Mouse (Mus musculus): ENCODE data around the gene Mybl2. TPM values are rescaled to one million over a fixed set of nuclear protein-coding genes. Genes with fewer than 3 reads are reported as not detected.

Mybl2 gene
- polyA plus RNA-seq, 1 experiment from 2014 or later, result 16.0 TPM

GRCm38 (mm10) chr2:163061203-163062118 is 7.0 kb downstream of the Mybl2 start:
- WGBS, result 82% methylated on average over 8 of the region's 8 CpGs
- H3K27me3 ChIP-seq (replicated peaks; ENCODE audit: control insufficient read depth, insufficient read depth, low read length), result no peaks in the 10 kb centered on the region
- no peak overlapping the region for H3K4me3 ChIP-seq (ENCODE audit: low read depth, low read length)
- no peak for ATAC-seq (ENCODE audit: low read depth)
- H3K4me2 ChIP-seq (ENCODE audit: low read depth, low read length), result no peak overlapping the region
- H3K27ac ChIP-seq (replicated peaks; ENCODE audit: low read depth, low read length), result no peak overlapping the region
- H3K4me1 ChIP-seq (ENCODE audit: control insufficient read depth, insufficient read depth, low read length), result no peaks in the 10 kb centered on the region
- no peak for DNase-seq (ENCODE audit: low spot score)
- peaks cover 17% of the 10 kb centered on the region for H3K36me3 ChIP-seq (ENCODE audit: control insufficient read depth, insufficient read depth, low read length)
- no peak overlapping the region for H3K9ac ChIP-seq (ENCODE audit: low read depth, low read length)
- H3K9me3 ChIP-seq (ENCODE audit: control insufficient read depth, low read length), result no peaks in the 10 kb centered on the region

- Histone ChIP-seq H3K36me3 (ENCODE audit: control insufficient read depth, insufficient read depth, low read length) (peaks cover 18% of the 10 kb centered on the region), H3K27me3 (replicated peaks; ENCODE audit: control insufficient read depth, insufficient read depth, low read length) (no peaks in the 10 kb centered on the region), H3K4me1 (ENCODE audit: control insufficient read depth, insufficient read depth, low read length) (no peaks in the 10 kb centered on the region), H3K9me3 (ENCODE audit: control insufficient read depth, low read length) (no peaks in the 10 kb centered on the region), H3K4me2 (ENCODE audit: low read depth, low read length) (no peak overlapping the region), H3K4me3 (ENCODE audit: low read depth, low read length) (no peak overlapping the region), H3K27ac (replicated peaks; ENCODE audit: low read depth, low read length) (no peak overlapping the region), H3K9ac (ENCODE audit: low read depth, low read length) (no peak overlapping the region)
- no peak for DNase-seq (ENCODE audit: low spot score)
- no peak for ATAC-seq (ENCODE audit: low read depth)
- 78% methylated on average over 6 of the region's 6 CpGs for WGBS
Observed at GRCm38 (mm10) chr2:163062119-163062508, 7.6 kb downstream of the Mybl2 start.

- 93% methylated on average over 6 of the region's 6 CpGs for whole genome bisulfite sequencing
- H3K4me3 ChIP-seq (ENCODE audit: low read depth, low read length), result no peak overlapping the region
- no peak for DNase-seq (ENCODE audit: low spot score)
- H3K27me3 ChIP-seq (replicated peaks; ENCODE audit: control insufficient read depth, insufficient read depth, low read length), result no peaks in the 10 kb centered on the region
- H3K4me1 ChIP-seq (ENCODE audit: control insufficient read depth, insufficient read depth, low read length), result no peaks in the 10 kb centered on the region
- ATAC-seq (ENCODE audit: low read depth), result no peak
- H3K36me3 ChIP-seq (ENCODE audit: control insufficient read depth, insufficient read depth, low read length), result peaks cover 31% of the 10 kb centered on the region
- H3K27ac ChIP-seq (replicated peaks; ENCODE audit: low read depth, low read length), result no peak overlapping the region
- no peaks in the 10 kb centered on the region for H3K9me3 ChIP-seq (ENCODE audit: control insufficient read depth, low read length)
- H3K9ac ChIP-seq (ENCODE audit: low read depth, low read length), result no peak overlapping the region
- H3K4me2 ChIP-seq (ENCODE audit: low read depth, low read length), result no peak overlapping the region
Observed at GRCm38 (mm10) chr2:163066326-163066725, 11.8 kb downstream of the Mybl2 start.

- no peak for DNase-seq (ENCODE audit: low spot score)
- no peak overlapping the region for H3K9ac ChIP-seq (ENCODE audit: low read depth, low read length)
- H3K4me2 ChIP-seq (ENCODE audit: low read depth, low read length), result no peak overlapping the region
- WGBS, result 86% methylated on average over 1 of the region's 1 CpGs
- H3K27ac ChIP-seq (replicated peaks; ENCODE audit: low read depth, low read length), result no peak overlapping the region
- no peaks in the 10 kb centered on the region for H3K4me1 ChIP-seq (ENCODE audit: control insufficient read depth, insufficient read depth, low read length)
- no peak for ATAC-seq (ENCODE audit: low read depth)
- no peaks in the 10 kb centered on the region for H3K27me3 ChIP-seq (replicated peaks; ENCODE audit: control insufficient read depth, insufficient read depth, low read length)
- peaks cover 31% of the 10 kb centered on the region for H3K36me3 ChIP-seq (ENCODE audit: control insufficient read depth, insufficient read depth, low read length)
- no peak overlapping the region for H3K4me3 ChIP-seq (ENCODE audit: low read depth, low read length)
- H3K9me3 ChIP-seq (ENCODE audit: control insufficient read depth, low read length), result no peaks in the 10 kb centered on the region
Observed at GRCm38 (mm10) chr2:163067233-163067632, 12.7 kb downstream of the Mybl2 start.

- ATAC-seq (ENCODE audit: low read depth), result no peak
Observed at GRCm38 (mm10) chr2:163070213-163070612, 15.7 kb downstream of the Mybl2 start.

GRCm38 (mm10) chr2:163071590-163071989 is 17.1 kb downstream of the Mybl2 start:
- H3K4me2 ChIP-seq (ENCODE audit: low read depth, low read length), result no peak overlapping the region
- no peak overlapping the region for H3K9ac ChIP-seq (ENCODE audit: low read depth, low read length)
- no peak overlapping the region for H3K27ac ChIP-seq (replicated peaks; ENCODE audit: low read depth, low read length)
- H3K4me3 ChIP-seq (ENCODE audit: low read depth, low read length), result no peak overlapping the region
- WGBS, result 91% methylated on average over 3 of the region's 3 CpGs
- peaks cover 28% of the 10 kb centered on the region; the same call in 1 of the 2 replicates for H3K36me3 ChIP-seq (ENCODE audit: control insufficient read depth, insufficient read depth, low read length)
- H3K4me1 ChIP-seq (ENCODE audit: control insufficient read depth, insufficient read depth, low read length), result no peaks in the 10 kb centered on the region
- ATAC-seq (ENCODE audit: low read depth) (no peak), DNase-seq (ENCODE audit: low spot score) (no peak)
- no peaks in the 10 kb centered on the region for H3K9me3 ChIP-seq (ENCODE audit: control insufficient read depth, low read length)
- no peaks in the 10 kb centered on the region for H3K27me3 ChIP-seq (replicated peaks; ENCODE audit: control insufficient read depth, insufficient read depth, low read length)

More at GRCm38 (mm10) chr2:163070213-163070612, 15.7 kb downstream of the Mybl2 start:
- Histone ChIP-seq H3K27ac (replicated peaks; ENCODE audit: low read depth, low read length) (no peak overlapping the region), H3K4me1 (ENCODE audit: control insufficient read depth, insufficient read depth, low read length) (no peaks in the 10 kb centered on the region), H3K27me3 (replicated peaks; ENCODE audit: control insufficient read depth, insufficient read depth, low read length) (no peaks in the 10 kb centered on the region), H3K9ac (ENCODE audit: low read depth, low read length) (no peak overlapping the region), H3K4me3 (ENCODE audit: low read depth, low read length) (no peak overlapping the region), H3K9me3 (ENCODE audit: control insufficient read depth, low read length) (no peaks in the 10 kb centered on the region), H3K36me3 (ENCODE audit: control insufficient read depth, insufficient read depth, low read length) (peaks cover 36% of the 10 kb centered on the region; the same call in 1 of the 2 replicates), H3K4me2 (ENCODE audit: low read depth, low read length) (no peak overlapping the region)
- DNase-seq (ENCODE audit: low spot score), result no peak
- 86% methylated on average over 3 of the region's 3 CpGs for WGBS

- Histone ChIP-seq H3K4me3 (ENCODE audit: low read depth, low read length) (no peak overlapping the region), H3K27ac (replicated peaks; ENCODE audit: low read depth, low read length) (no peak overlapping the region), H3K9me3 (ENCODE audit: control insufficient read depth, low read length) (no peaks in the 10 kb centered on the region), H3K27me3 (replicated peaks; ENCODE audit: control insufficient read depth, insufficient read depth, low read length) (no peaks in the 10 kb centered on the region), H3K9ac (ENCODE audit: low read depth, low read length) (no peak overlapping the region), H3K36me3 (ENCODE audit: control insufficient read depth, insufficient read depth, low read length) (peaks cover 23% of the 10 kb centered on the region; the same call in 1 of the 2 replicates), H3K4me1 (ENCODE audit: control insufficient read depth, insufficient read depth, low read length) (no peaks in the 10 kb centered on the region), H3K4me2 (ENCODE audit: low read depth, low read length) (no peak overlapping the region)
- DNase-seq (ENCODE audit: low spot score), result no peak
- 89% methylated on average over 9 of the region's 9 CpGs for WGBS
- no peak for ATAC-seq (ENCODE audit: low read depth)
Observed at GRCm38 (mm10) chr2:163073023-163073757, 18.7 kb downstream of the Mybl2 start.

- ATAC-seq (ENCODE audit: low read depth), result no peak
- H3K27ac ChIP-seq (replicated peaks; ENCODE audit: low read depth, low read length), result no peak overlapping the region
- WGBS, result 71% methylated on average over 7 of the region's 7 CpGs
Observed at GRCm38 (mm10) chr2:163074006-163074405, 19.5 kb downstream of the Mybl2 start.

More at GRCm38 (mm10) chr2:163074006-163074405, 19.5 kb downstream of the Mybl2 start:
- Histone ChIP-seq H3K36me3 (ENCODE audit: control insufficient read depth, insufficient read depth, low read length) (peaks cover 16% of the 10 kb centered on the region; the same call in 1 of the 2 replicates), H3K4me1 (ENCODE audit: control insufficient read depth, insufficient read depth, low read length) (no peaks in the 10 kb centered on the region), H3K9me3 (ENCODE audit: control insufficient read depth, low read length) (no peaks in the 10 kb centered on the region), H3K4me2 (ENCODE audit: low read depth, low read length) (no peak overlapping the region), H3K9ac (ENCODE audit: low read depth, low read length) (no peak overlapping the region), H3K27me3 (replicated peaks; ENCODE audit: control insufficient read depth, insufficient read depth, low read length) (no peaks in the 10 kb centered on the region), H3K4me3 (ENCODE audit: low read depth, low read length) (no peak overlapping the region)
- no peak for DNase-seq (ENCODE audit: low spot score)
